Comparison of ENCODE assay signal across 8 mouse cellular contexts in the genomic region with DNA sequence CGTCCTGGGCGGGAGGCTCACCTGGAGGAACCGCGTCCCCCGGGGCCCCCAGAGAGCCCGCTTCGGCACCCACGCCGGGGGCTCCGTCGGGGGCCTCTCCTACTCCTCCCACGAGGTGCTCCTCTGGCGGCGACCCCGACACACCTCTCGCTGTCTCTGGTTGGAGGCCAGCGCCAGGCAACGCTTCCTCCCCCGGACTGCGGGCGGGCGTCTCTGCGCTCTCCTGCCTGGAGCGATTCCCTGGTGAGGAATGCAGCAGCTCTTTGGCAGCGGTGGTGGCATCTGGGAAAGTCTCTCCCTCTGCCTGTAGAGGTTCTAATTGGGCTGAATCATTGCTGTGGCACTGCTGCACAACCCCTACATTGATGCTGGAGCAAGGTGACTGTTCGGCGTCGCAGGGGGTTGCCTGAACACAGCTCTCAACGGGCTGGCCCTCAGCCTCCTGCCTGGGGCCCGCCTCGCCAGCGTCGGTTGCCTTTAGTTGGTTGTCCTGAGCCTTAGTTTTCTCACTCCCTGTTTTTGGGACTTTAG.
A peak's percentile ranks its signal among the peaks of the same experiment; 100 is the strongest.
DNase-seq lines count a peak whose midpoint lies in the region; ATAC-seq and TF ChIP-seq lines count a peak whose summit lies in the region.

No protein-coding gene starts in this region.

- WGBS in embryonic facial prominence, embryonic 15.5 days, result 1% methylated on average over 33 of the region's 33 CpGs
- WGBS in hindbrain, embryonic 10.5 days, result 1% methylated on average over 33 of the region's 33 CpGs
- under 1% methylated on average over 33 of the region's 33 CpGs for WGBS in limb, embryonic 11.5 days
- WGBS in midbrain, embryonic 14.5 days, result 1% methylated on average over 33 of the region's 33 CpGs

- H3K9me3 ChIP-seq in E14TG2a.4 (ENCODE audit: low read length), result no peaks in the 10 kb centered on the region
- H3K9me3 ChIP-seq in embryonic facial prominence, embryonic 15.5 days (replicated peaks), result no peaks in the 10 kb centered on the region
- H3K9me3 ChIP-seq in hindbrain, embryonic 10.5 days, result no peaks in the 10 kb centered on the region
- no peaks in the 10 kb centered on the region for H3K9me3 ChIP-seq in limb, embryonic 11.5 days (ENCODE audit: control insufficient read depth, low read length)
- no peaks in the 10 kb centered on the region for H3K9me3 ChIP-seq in midbrain, embryonic 14.5 days (ENCODE audit: control insufficient read depth, low read length)

- peaks cover 48% of the 10 kb centered on the region for H3K79me2 ChIP-seq in C2C12 (ENCODE audit: control insufficient read depth, insufficient read depth)

- H3ac ChIP-seq in C2C12 (ENCODE audit: control insufficient read depth, insufficient read length, low read depth), result peak overlapping the region; percentile 92

- no peak overlapping the region for H3K27ac ChIP-seq in embryonic facial prominence, embryonic 15.5 days (replicated peaks)
- no peak overlapping the region for H3K27ac ChIP-seq in hindbrain, embryonic 10.5 days
- no peak overlapping the region for H3K27ac ChIP-seq in limb, embryonic 11.5 days (replicated peaks; ENCODE audit: low read depth, low read length)
- H3K27ac ChIP-seq in midbrain, embryonic 14.5 days (replicated peaks; ENCODE audit: low read depth, low read length), result no peak overlapping the region

- no peak for TF ChIP-seq CTCF in C2C12 (IDR thresholded peaks at IDR 0.05; ENCODE audit: control insufficient read depth, insufficient read depth, insufficient read length)
- TF ChIP-seq CTCF in E14TG2a.4 (conservative IDR thresholded peaks at IDR 0.05; ENCODE audit: low read length), result no peak

- H3K27me3 ChIP-seq in C2C12 (ENCODE audit: control insufficient read depth, insufficient read depth, insufficient read length) (no peaks in the 10 kb centered on the region), E14TG2a.4 (ENCODE audit: insufficient read depth, low read length) (peaks cover 89% of the 10 kb centered on the region)
- H3K27me3 ChIP-seq in embryonic facial prominence, embryonic 15.5 days, result peaks cover 56% of the 10 kb centered on the region
- peaks cover 81% of the 10 kb centered on the region for H3K27me3 ChIP-seq in hindbrain, embryonic 10.5 days (ENCODE audit: insufficient read depth, poor library complexity, severe bottlenecking)
- H3K27me3 ChIP-seq in limb, embryonic 11.5 days (ENCODE audit: control insufficient read depth, insufficient read depth, low read length), result peaks cover 41% of the 10 kb centered on the region
- peaks cover 49% of the 10 kb centered on the region for H3K27me3 ChIP-seq in midbrain, embryonic 14.5 days (ENCODE audit: control insufficient read depth, insufficient read depth, low read length)

- H3K4me2 ChIP-seq in embryonic facial prominence, embryonic 15.5 days (replicated peaks), result peak overlapping the region; percentile 76
- peak overlapping the region; percentile 36 for H3K4me2 ChIP-seq in limb, embryonic 11.5 days (ENCODE audit: low read depth, severe bottlenecking)
- peak overlapping the region; percentile 61 for H3K4me2 ChIP-seq in midbrain, embryonic 14.5 days (ENCODE audit: low read length)

- no peak overlapping the region for H3K9ac ChIP-seq in embryonic facial prominence, embryonic 15.5 days
- no peak overlapping the region for H3K9ac ChIP-seq in limb, embryonic 11.5 days (ENCODE audit: low read length)
- H3K9ac ChIP-seq in midbrain, embryonic 14.5 days (replicated peaks; ENCODE audit: low read length), result no peak overlapping the region

- peak; percentile 52 for DNase-seq in hindbrain, embryonic 10.5 days (ENCODE audit: low spot score)
- DNase-seq in limb, embryonic 11.5 days (ENCODE audit: low spot score), result peak; percentile 63
- DNase-seq in midbrain, embryonic 14.5 days, result peak; percentile 50
- DNase-seq in layer of hippocampus, adult 11-12 months (ENCODE audit: low spot score), result no peak
- no peak for DNase-seq in gastrocnemius, adult 8-10 months (ENCODE audit: low spot score in 2 of 2)

- ATAC-seq in embryonic facial prominence, embryonic 15.5 days (ENCODE audit: insufficient number of reproducible peaks, low FRiP score, low TSS enrichment, low read depth), result no peak
- ATAC-seq in limb, embryonic 11.5 days (ENCODE audit: insufficient number of reproducible peaks, low FRiP score, low TSS enrichment, low read depth), result no peak
- ATAC-seq in midbrain, embryonic 14.5 days (ENCODE audit: low FRiP score, low TSS enrichment), result peak; percentile 17; the same call in 1 of the 2 replicates

- H3K4me1 ChIP-seq in E14TG2a.4 (replicated peaks; ENCODE audit: low read depth, low read length), result peaks cover 12% of the 10 kb centered on the region
- H3K4me1 ChIP-seq in embryonic facial prominence, embryonic 15.5 days, result peaks cover 28% of the 10 kb centered on the region
- H3K4me1 ChIP-seq in hindbrain, embryonic 10.5 days (replicated peaks), result peaks cover 33% of the 10 kb centered on the region
- H3K4me1 ChIP-seq in limb, embryonic 11.5 days (ENCODE audit: control insufficient read depth, insufficient read depth, low read length), result peaks cover 3% of the 10 kb centered on the region; the same call in 1 of the 2 replicates
- H3K4me1 ChIP-seq in midbrain, embryonic 14.5 days (ENCODE audit: control insufficient read depth, insufficient read depth, low read length), result peaks cover 21% of the 10 kb centered on the region

- peaks cover 28% of the 10 kb centered on the region for H3K79me3 ChIP-seq in C2C12 (ENCODE audit: low read depth)

- H3K36me3 ChIP-seq in C2C12 (ENCODE audit: control insufficient read depth, insufficient read depth) (no peaks in the 10 kb centered on the region), E14TG2a.4 (ENCODE audit: insufficient read depth, low read length) (no peaks in the 10 kb centered on the region)
- no peaks in the 10 kb centered on the region for H3K36me3 ChIP-seq in embryonic facial prominence, embryonic 15.5 days
- H3K36me3 ChIP-seq in hindbrain, embryonic 10.5 days, result no peaks in the 10 kb centered on the region
- no peaks in the 10 kb centered on the region for H3K36me3 ChIP-seq in limb, embryonic 11.5 days (ENCODE audit: control insufficient read depth, insufficient read depth, low read length)
- H3K36me3 ChIP-seq in midbrain, embryonic 14.5 days (ENCODE audit: control insufficient read depth, insufficient read depth, low read length), result no peaks in the 10 kb centered on the region

- H3K4me3 ChIP-seq in C2C12 (ENCODE audit: insufficient read depth, poor library complexity, severe bottlenecking) (peak overlapping the region; percentile 68), E14TG2a.4 (replicated peaks; ENCODE audit: low read length) (peak overlapping the region; percentile 76)
- H3K4me3 ChIP-seq in embryonic facial prominence, embryonic 15.5 days (replicated peaks), result peak overlapping the region; percentile 66
- peak overlapping the region; percentile 55 for H3K4me3 ChIP-seq in hindbrain, embryonic 10.5 days
- H3K4me3 ChIP-seq in limb, embryonic 11.5 days (ENCODE audit: low read depth, low read length), result peak overlapping the region; percentile 31
- peak overlapping the region; percentile 42 for H3K4me3 ChIP-seq in midbrain, embryonic 14.5 days (replicated peaks; ENCODE audit: low read depth, low read length)

TF ChIP-seq in C2C12, 6 proteins besides CTCF, POLR2A, EP300 and RAD21:
- no peak for TF ChIP-seq USF1 (IDR thresholded peaks at IDR 0.05; ENCODE audit: low read depth)
- TF ChIP-seq MYOG (IDR thresholded peaks at IDR 0.05; ENCODE audit: control insufficient read depth, extremely low read depth, insufficient read length), result no peak
- no peak for TF ChIP-seq CEBPB (IDR thresholded peaks at IDR 0.05; ENCODE audit: low read depth)
- TF ChIP-seq MYOD1 (IDR thresholded peaks at IDR 0.05; ENCODE audit: control insufficient read depth, insufficient read length, low read depth), result no peak
- no peak for TF ChIP-seq MAX (IDR thresholded peaks at IDR 0.05)
- no peak for TF ChIP-seq FOSL1 (IDR thresholded peaks at IDR 0.05; ENCODE audit: insufficient read depth, low read length, poor library complexity, severe bottlenecking)

Comparison
In these comparisons a context has a peak if more than half of its experiments do, and no peak if none do; other contexts are left out.
1. DNase-seq: peak in hindbrain, embryonic 10.5 days (single experiment), limb, embryonic 11.5 days (single experiment) and midbrain, embryonic 14.5 days (single experiment); none in layer of hippocampus, adult 11-12 months (single experiment) and gastrocnemius, adult 8-10 months (0 of 2).
2. Peak in every context shown above with its lines, with median percentiles within 50 percentile points of each other: H3K4me3 ChIP-seq and H3K4me2 ChIP-seq.